Mouse (Mus musculus) layer of hippocampus, postnatal 25 days (tissue): ENCODE measurements around the gene Lad1. TPM values are rescaled to one million over a fixed set of nuclear protein-coding genes. Genes with fewer than 3 reads are reported as not detected.

Source experiments
- DNase-seq, 2 experiments: peaks; one replicate each; pipeline ENCODE4 v3.0.0; 2022; ENCODE audit warnings: mixed read lengths in 2 of 2, low spot score in 1 of 2; ENCODE audit errors: extremely low spot score in 1 of 2
- total RNA-seq, 2 experiments: library from RNA; stranded (reverse); gene quantifications; 2 replicates each; pipeline ENCODE4 v1.2.3; 2021

The Lad1 gene
- total RNA-seq, 2 experiments from 2014 or later, result 1.3 to 2.0 TPM

- no peak for DNase-seq
Observed at GRCm38 (mm10) chr1:135864830-135865229, 46.4 kb downstream of the Lad1 start.

DNA sequence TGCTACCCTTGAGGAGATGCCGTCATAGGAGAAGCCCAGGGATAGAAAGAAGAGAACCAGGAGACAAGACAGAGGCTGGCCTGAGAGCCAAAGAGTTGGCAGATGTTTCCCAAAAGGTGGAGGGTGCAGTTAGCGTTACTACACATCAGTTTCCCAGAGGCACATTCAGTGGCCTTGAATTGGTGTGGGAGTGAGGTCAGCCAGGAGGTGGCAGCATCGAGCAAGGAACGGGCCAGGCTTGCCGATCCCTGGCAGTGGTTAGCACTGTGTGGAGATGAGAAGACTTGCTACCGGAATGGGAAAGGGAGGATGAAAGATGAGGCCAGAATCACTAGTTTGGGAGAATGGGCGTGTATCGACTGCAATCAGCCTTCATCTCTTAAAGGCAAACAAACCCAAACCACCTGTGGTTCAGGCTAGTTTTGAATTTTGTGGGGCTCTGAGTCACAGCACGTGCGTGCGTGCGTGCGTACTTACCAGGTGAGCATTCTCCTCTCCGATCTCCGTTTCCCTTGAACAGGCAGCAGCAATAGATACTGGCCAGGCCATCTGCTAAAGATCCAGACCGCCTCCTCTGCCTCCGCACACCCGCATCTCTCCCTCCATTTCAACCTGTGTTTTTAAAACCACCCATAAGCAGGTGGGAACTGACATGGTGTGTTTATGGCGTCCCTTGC, 47.3 kb downstream of the Lad1 start:
- DNase-seq, result peak; percentile 80 to 97

DNA sequence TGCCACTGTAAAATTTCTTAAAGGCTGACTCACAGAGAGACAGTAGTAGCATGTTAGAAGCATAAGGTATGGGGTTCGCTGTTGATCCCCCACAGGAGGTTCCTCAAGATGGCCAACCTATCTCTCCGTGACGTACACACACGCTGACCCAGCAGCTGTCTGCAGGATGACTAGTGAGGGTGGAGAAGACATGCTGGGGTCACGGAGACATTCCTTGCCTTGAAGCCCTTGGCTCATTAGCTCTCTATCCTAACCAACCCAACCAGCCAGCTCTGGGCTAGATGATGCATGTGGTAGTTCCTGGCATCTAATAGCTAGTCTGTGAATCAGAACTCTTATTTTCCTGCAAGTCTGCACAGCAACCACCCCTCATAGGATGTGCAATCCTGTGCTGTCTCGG, 50.2 kb downstream of the Lad1 start:
- DNase-seq, result no peak

GRCm38 (mm10) chr1:135872991-135873390, 54.6 kb downstream of the Lad1 start:
- no peak for DNase-seq

GRCm38 (mm10) chr1:135877248-135877647, 58.9 kb downstream of the Lad1 start:
- no peak for DNase-seq

GRCm38 (mm10) chr1:135882385-135883109, 64.1 kb downstream of the Lad1 start:
- peak in 1 of 2 experiments; percentile 68 for DNase-seq

Other genes with a start within 250 kb of the Lad1 start
- 10 to 100 TPM; 64.2 to 96.4 TPM for gene Nav1, start 211.3 kb upstream of the Lad1 start, total RNA-seq
- 100 to 1,000 TPM; 197 to 219 TPM for gene Csrp1, start 98.5 kb upstream of the Lad1 start, total RNA-seq
- 10 to 100 TPM; 17.2 to 22.7 TPM for gene Phlda3, start 52.5 kb upstream of the Lad1 start, total RNA-seq
- 1 to 10 TPM; 4.1 to 5.9 TPM for gene Tnni1, start 39.2 kb upstream of the Lad1 start, total RNA-seq
- 1 to 10 TPM; 1.3 to 1.6 TPM for gene Tnnt2, start 17.8 kb downstream of the Lad1 start, total RNA-seq
- not detected for gene Pkp1, start 100.6 kb downstream of the Lad1 start, total RNA-seq
- under 1 TPM; 0.23 to 0.25 TPM for gene Igfn1, start 187.7 kb downstream of the Lad1 start, total RNA-seq
- gene Tmem9, start 189.6 kb downstream of the Lad1 start, total RNA-seq, result 10 to 100 TPM; 66.8 to 80.8 TPM
- not detected for gene Ascl5, start 232.2 kb downstream of the Lad1 start, total RNA-seq
- gene Cacna1s, start 234.2 kb downstream of the Lad1 start, total RNA-seq, result under 1 TPM; 0.44 to 0.45 TPM